Mouse (Mus musculus) heart, adult 2 months (tissue): ENCODE results near the gene Xrcc4. TPM values are rescaled to one million over a fixed set of nuclear protein-coding genes. Genes with fewer than 3 reads are reported as not detected.

Experiments used
- DNase-seq, 2 experiments: peaks; one replicate each; pipeline ENCODE4 v3.0.0; 2021
- H3K27ac ChIP-seq: fragments of 200-600 bp; 2 replicates; pipeline ENCODE4 v1.8.1; 2022
- H3K27me3 ChIP-seq: fragments of 200-500 bp; 2 replicates; pipeline ENCODE4 v1.6.1; 2012; ENCODE audit warnings: mild to moderate bottlenecking, low read length, inconsistent platforms, mixed read lengths; ENCODE audit not compliant: control insufficient read depth, insufficient read depth
- H3K36me3 ChIP-seq: fragments of 200-500 bp; 2 replicates; pipeline ENCODE4 v1.6.1; 2012; ENCODE audit warnings: low read length, inconsistent platforms; ENCODE audit not compliant: control insufficient read depth, insufficient read depth
- H3K4me1 ChIP-seq: fragments of 200-500 bp; 2 replicates; pipeline ENCODE4 v1.6.1; 2011; ENCODE audit warnings: low read length; ENCODE audit not compliant: control insufficient read depth, insufficient read depth
- H3K4me3 ChIP-seq: fragments of 200-600 bp; 2 replicates; pipeline ENCODE4 v1.8.1; 2022
- H3K79me2 ChIP-seq: fragments of 200-500 bp; replicated peaks from 2 replicates; pipeline ENCODE4 v1.6.1; 2012; ENCODE audit warnings: mild to moderate bottlenecking, inconsistent platforms, low read length, moderate library complexity, mixed read lengths; ENCODE audit not compliant: control insufficient read depth, insufficient read depth
- H3K9ac ChIP-seq: fragments of 200-500 bp; 2 replicates; pipeline ENCODE4 v1.6.1; 2012; ENCODE audit warnings: low read depth, mild to moderate bottlenecking, control low read depth, inconsistent platforms, low read length, mixed read lengths
- CTCF ChIP-seq: fragments of 200-600 bp; IDR thresholded peaks from 2 replicates; pipeline ENCODE4 v1.8.1; 2022; ENCODE audit warnings: antibody characterized with exemption, mild to moderate bottlenecking, moderate library complexity
- EP300 ChIP-seq: fragments of 200-500 bp; IDR thresholded peaks from 2 replicates; pipeline ENCODE4 v1.6.1; 2011; ENCODE audit warnings: low read depth, low read length, control low read depth; ENCODE audit not compliant: insufficient read depth
- POLR2A ChIP-seq: fragments of 200-500 bp; IDR thresholded peaks from 2 replicates; pipeline ENCODE4 v1.6.1; 2011; ENCODE audit warnings: mild to moderate bottlenecking, low read depth, low read length, control low read depth; ENCODE audit not compliant: insufficient read depth
- WGBS: fragments of 180-500 bp; shearing (Covaris S2); methylation state at CpG from one replicate; pipeline ENCODE4 v1.1.7; 2018; 5-methylcytosine and 5-hydroxymethylcytosine counted together
- intact Hi-C: fragments of 180-260 bp; cut with DNase I; formaldehyde crosslinking; loops from one replicate; pipeline ENCODE4 v1.15.1; 2025
- polyA plus RNA-seq: library from polyadenylated mRNA; depleted of rRNA; stranded (reverse); fragments of >200 nt; gene quantifications from 2 replicates; pipeline ENCODE4 v1.2.3, GENCODE M21; 2012
- total RNA-seq, 2 experiments: library from RNA; stranded (reverse); gene quantifications; 2 replicates each; pipeline ENCODE4 v1.2.3; 2021

Xrcc4 gene
- total and polyA plus RNA-seq, 3 experiments: 1.5 to 10.0 (median 8.8) TPM

DNA sequence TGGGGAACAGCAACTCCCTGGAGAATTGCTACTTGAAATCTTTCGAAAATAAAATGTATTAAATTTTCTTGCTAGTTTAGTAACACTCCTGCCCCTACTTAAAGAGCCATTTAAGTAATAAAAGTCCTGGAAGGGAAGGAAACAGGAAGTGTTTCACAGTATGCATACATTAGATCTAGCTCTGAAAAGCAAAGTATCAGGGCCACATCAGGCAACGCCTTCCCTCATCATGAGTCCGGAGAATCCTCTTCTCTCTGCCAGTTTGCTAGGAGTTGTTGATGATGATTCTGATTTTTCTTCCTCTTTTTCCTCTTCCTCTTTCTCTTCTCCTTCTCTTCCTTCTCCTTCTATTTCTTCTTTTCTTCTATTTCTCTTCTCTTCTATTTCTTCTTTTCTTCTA, 250.8 kb downstream of the Xrcc4 start:
- Histone ChIP-seq H3K36me3 (no peaks in the 10 kb centered on the region), H3K27me3 (no peaks in the 10 kb centered on the region), H3K79me2 (no peaks in the 10 kb centered on the region), H3K4me3 (no peak overlapping the region), H3K9ac (no peak overlapping the region), H3K4me1 (no peaks in the 10 kb centered on the region), H3K27ac (no peak overlapping the region)
- TF ChIP-seq POLR2A: no peak
- no peak for TF ChIP-seq CTCF
- TF ChIP-seq EP300: no peak
- WGBS: 75% methylated on average over 3 of the region's 3 CpGs
- intact Hi-C loops: no loop called here
- no peak for DNase-seq

DNA sequence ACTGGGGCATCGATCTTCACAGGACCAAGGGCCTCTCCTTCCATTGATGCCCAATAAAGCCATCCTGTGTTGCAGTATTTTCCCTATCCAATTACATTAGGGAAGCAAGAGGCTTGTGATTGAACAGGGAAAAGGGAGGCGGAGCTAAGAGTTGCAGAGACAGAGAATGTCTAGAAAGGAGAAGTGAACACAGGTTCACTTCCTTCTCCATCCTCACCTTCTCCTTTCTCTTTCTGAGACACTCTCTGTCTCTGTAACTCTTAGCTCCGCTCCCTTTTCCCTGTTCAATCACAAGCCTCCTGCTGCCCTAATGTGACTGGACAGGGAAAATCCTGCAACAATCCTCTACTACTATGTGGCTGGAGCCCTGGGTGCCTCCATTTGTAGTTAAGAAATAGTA, 254.9 kb downstream of the Xrcc4 start:
- Histone ChIP-seq H3K79me2 (no peaks in the 10 kb centered on the region), H3K27me3 (no peaks in the 10 kb centered on the region), H3K36me3 (no peaks in the 10 kb centered on the region), H3K9ac (no peak overlapping the region), H3K4me3 (no peak overlapping the region), H3K4me1 (no peaks in the 10 kb centered on the region), H3K27ac (no peak overlapping the region)
- 83% methylated on average over 3 of the region's 3 CpGs for WGBS
- intact Hi-C loops: no loop called here
- no peak for DNase-seq
- no peak for TF ChIP-seq POLR2A
- TF ChIP-seq EP300: no peak
- no peak for TF ChIP-seq CTCF

DNA sequence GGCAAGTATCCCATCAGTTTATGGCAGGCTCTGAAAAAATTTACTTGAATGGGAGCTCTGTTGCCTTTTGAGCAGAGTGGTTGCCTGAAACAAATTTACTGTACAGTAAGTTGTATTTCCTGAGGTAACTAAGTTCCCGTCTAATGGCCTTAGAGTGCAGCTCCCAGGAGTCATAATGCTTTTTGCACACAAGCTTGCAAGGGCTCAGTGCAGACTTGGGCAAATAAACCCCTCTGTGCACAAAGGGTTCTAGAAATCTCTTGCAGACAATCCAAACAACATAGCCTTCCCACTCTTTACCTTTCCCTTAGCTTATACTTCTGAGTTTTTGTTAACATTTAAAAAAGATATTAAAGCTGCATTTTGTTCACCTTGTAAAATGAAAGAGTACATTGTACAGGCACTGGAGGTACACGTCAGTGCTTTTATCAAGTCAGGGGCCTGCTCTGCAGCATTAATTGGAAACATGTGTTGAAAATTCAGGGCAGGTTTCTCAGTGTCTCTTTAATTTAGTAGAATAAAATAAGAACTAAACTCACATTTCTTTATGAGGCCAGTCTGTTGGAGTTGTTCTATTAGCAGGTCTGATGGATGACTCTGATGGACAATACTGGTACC, 256.2 kb downstream of the Xrcc4 start:
- H3K79me2 ChIP-seq: no peaks in the 10 kb centered on the region
- no peak for TF ChIP-seq CTCF
- TF ChIP-seq EP300: no peak
- no peak for TF ChIP-seq POLR2A
- H3K4me1 ChIP-seq: no peaks in the 10 kb centered on the region
- intact Hi-C loops: no loop called here
- H3K9ac ChIP-seq: no peak overlapping the region
- no peaks in the 10 kb centered on the region for H3K27me3 ChIP-seq
- no peak overlapping the region for H3K4me3 ChIP-seq
- H3K27ac ChIP-seq: no peak overlapping the region
- no peak for DNase-seq
- 68% methylated on average over 2 of the region's 2 CpGs for WGBS
- no peaks in the 10 kb centered on the region for H3K36me3 ChIP-seq

DNA sequence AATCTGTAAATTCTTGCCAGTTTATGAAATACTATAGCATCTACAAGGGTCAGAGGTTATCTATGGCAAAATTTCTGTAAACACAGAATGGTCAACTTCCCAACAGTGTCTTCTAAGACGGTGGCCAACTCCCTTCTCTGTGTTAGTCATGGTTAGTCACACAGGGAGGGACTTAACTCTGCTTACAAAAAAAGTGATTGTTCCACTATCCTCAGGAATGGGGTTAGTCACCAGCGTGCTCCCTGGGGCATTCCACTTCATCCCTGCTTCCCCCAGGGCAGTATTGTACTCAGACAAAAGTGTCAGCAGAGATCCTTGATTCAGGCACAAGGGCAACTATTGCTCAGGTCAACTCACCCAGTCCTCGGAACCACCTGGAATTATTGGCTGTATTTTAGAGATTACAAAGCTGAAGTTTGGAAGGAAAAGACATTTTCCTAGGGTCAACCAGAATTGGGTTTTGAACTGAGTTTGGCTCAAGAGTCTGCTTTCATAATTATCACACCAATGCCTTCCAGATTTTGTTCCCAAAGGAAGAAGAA, 260.9 kb downstream of the Xrcc4 start:
- intact Hi-C loops: no loop called here
- H3K4me1 ChIP-seq: no peaks in the 10 kb centered on the region
- H3K4me3 ChIP-seq: no peak overlapping the region
- H3K36me3 ChIP-seq: no peaks in the 10 kb centered on the region
- no peaks in the 10 kb centered on the region for H3K27me3 ChIP-seq
- peak; percentile 19 to 34 for DNase-seq
- 37% methylated on average over 3 of the region's 3 CpGs for WGBS
- H3K27ac ChIP-seq: no peak overlapping the region
- no peak overlapping the region for H3K9ac ChIP-seq
- no peak for TF ChIP-seq POLR2A
- no peak for TF ChIP-seq CTCF
- TF ChIP-seq EP300: no peak
- no peaks in the 10 kb centered on the region for H3K79me2 ChIP-seq

DNA sequence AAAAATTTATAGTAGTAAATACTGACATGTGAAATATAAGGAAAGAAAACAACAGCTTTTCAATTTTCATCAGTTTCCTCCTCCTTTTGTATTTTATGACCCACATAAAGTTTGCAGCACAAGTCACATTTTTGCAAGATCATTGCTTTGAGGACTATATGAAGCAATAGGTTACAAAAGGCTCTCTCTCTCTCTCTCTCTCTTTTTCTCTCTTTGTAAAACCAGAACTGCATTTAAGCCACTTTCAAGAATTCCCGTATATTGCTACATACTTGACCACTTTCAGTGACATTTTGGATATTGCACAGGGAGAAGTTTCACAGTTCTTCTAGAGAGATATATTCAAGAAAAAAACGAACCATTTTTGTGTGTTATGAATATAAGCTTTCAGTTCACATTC, 261.6 kb downstream of the Xrcc4 start:
- Histone ChIP-seq H3K4me3 (no peak overlapping the region), H3K9ac (no peak overlapping the region), H3K27me3 (no peaks in the 10 kb centered on the region), H3K27ac (no peak overlapping the region), H3K79me2 (no peaks in the 10 kb centered on the region), H3K4me1 (no peaks in the 10 kb centered on the region), H3K36me3 (no peaks in the 10 kb centered on the region)
- 81% methylated on average over 2 of the region's 2 CpGs for WGBS
- TF ChIP-seq POLR2A: no peak
- TF ChIP-seq CTCF: no peak
- TF ChIP-seq EP300: no peak
- DNase-seq: no peak
- intact Hi-C loops: no loop called here

DNA sequence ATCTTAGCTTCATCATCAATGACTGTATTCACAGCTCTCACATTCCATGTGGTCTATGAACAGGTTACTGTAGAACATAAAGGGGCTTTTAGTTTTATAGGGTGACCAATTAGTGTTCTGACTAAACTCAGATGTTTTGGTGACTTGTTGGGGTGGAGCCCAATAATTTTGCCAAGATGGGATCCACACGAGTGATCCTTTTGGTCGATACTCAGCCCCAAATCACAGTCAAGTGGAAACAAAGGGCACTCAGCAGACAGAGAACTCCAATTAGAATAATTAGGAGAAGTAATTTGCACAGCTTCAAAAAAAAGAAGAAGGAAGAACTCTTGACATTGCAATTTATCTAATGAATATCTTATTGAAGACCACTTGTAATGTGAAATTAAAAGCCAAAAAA, 274.9 kb downstream of the Xrcc4 start:
- Histone ChIP-seq H3K9ac (no peak overlapping the region), H3K27ac (no peak overlapping the region), H3K27me3 (no peaks in the 10 kb centered on the region), H3K4me3 (no peak overlapping the region), H3K36me3 (no peaks in the 10 kb centered on the region), H3K4me1 (no peaks in the 10 kb centered on the region), H3K79me2 (no peaks in the 10 kb centered on the region)
- 87% methylated on average over 2 of the region's 2 CpGs for WGBS
- TF ChIP-seq POLR2A: no peak
- intact Hi-C loops: no loop called here
- DNase-seq: no peak
